Mouse (Mus musculus) forebrain, embryonic 11.5 days (tissue): ENCODE results near the gene Opn3. TPM values are rescaled to one million over a fixed set of nuclear protein-coding genes. Genes with fewer than 3 reads are reported as not detected.

Source experiments
- ATAC-seq: fragments of 200-750 bp; cut with Nextera tagmentation; replicated peaks from 2 replicates; pipeline ENCODE4 v1.8.0; 2017; ENCODE audit warnings: moderate TSS enrichment; ENCODE audit not compliant: low FRiP score
- DNase-seq: peaks from one replicate; pipeline ENCODE4 v3.0.0-alpha.2; 2017; ENCODE audit warnings: low spot score
- H3K27ac ChIP-seq: fragments of 300-500 bp; sonication (generic); 2 replicates; pipeline ENCODE4 v1.5.1; 2014; ENCODE audit warnings: low read depth, low read length
- H3K27me3 ChIP-seq: fragments of 300-500 bp; sonication (generic); 2 replicates; pipeline ENCODE4 v1.6.1; 2014; ENCODE audit warnings: mild to moderate bottlenecking, low read length, mixed read lengths; ENCODE audit not compliant: control insufficient read depth, insufficient read depth
- H3K36me3 ChIP-seq: fragments of 300-500 bp; sonication (generic); 2 replicates; pipeline ENCODE4 v1.6.1; 2014; ENCODE audit warnings: mild to moderate bottlenecking, low read length, moderate library complexity, mixed read lengths; ENCODE audit not compliant: control insufficient read depth, insufficient read depth
- H3K4me1 ChIP-seq: fragments of 300-500 bp; sonication (generic); replicated peaks from 2 replicates; pipeline ENCODE4 v1.6.1; 2014; ENCODE audit warnings: low read length, mixed read lengths; ENCODE audit not compliant: control insufficient read depth, insufficient read depth
- H3K4me2 ChIP-seq: fragments of 300-500 bp; sonication (generic); 2 replicates; pipeline ENCODE4 v1.6.1; 2014; ENCODE audit warnings: low read depth, mild to moderate bottlenecking, low read length, moderate library complexity, mixed read lengths; ENCODE audit not compliant: severe bottlenecking
- H3K4me3 ChIP-seq: fragments of 300-500 bp; sonication (generic); 2 replicates; pipeline ENCODE4 v1.5.1; 2014; ENCODE audit warnings: low read depth, low read length
- H3K9ac ChIP-seq: fragments of 300-500 bp; sonication (generic); 2 replicates; pipeline ENCODE4 v1.6.1; 2014; ENCODE audit warnings: low read length
- H3K9me3 ChIP-seq: fragments of 300-500 bp; sonication (generic); 2 replicates; pipeline ENCODE4 v1.6.1; 2016; ENCODE audit warnings: low read length, mixed read lengths; ENCODE audit not compliant: control insufficient read depth
- WGBS: fragments of 180-500 bp; shearing (Covaris S2); extraction: QIAGEN DNeasy Blood & Tissue Kit; methylation state at CpG from one replicate; pipeline ENCODE4 v1.1.7; 2014; 5-methylcytosine and 5-hydroxymethylcytosine counted together
- polyA plus RNA-seq: library from polyadenylated mRNA; unstranded; fragments of >200 nt; fragmentation: Nextera tagmentation; extraction: Ambion mirVana; gene quantifications from 2 replicates; pipeline ENCODE4 v1.2.1, GENCODE M21; 2014

Gene Opn3
- polyA plus RNA-seq, 1 experiment from 2014 or later = 11.5 TPM

DNA sequence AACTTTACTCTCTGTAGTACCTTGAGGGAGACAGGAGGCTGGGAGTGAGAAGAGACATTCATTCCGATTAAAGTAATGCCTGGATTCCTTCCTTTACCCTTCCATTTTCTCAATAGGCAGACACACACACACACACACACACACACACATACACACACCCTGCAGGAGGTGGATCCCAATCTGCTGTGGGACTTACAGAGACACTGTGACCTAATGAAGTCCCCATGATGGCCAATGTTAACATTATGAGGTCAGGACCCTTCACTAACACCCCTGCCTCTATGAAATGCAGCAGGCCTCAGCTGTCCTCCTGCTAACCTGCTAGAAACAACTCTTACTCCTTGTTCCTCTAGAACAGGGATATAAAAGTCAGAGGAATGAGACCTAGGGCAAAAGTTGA is 5.7 kb upstream of the Opn3 start, which contains the start of gene Wdr64:
TSS of gene Wdr64 (plus strand) at position 301 of the 400 bp plus-strand sequence.
- H3K27me3 ChIP-seq = no peaks in the 10 kb centered on the region
- ATAC-seq (no peak), DNase-seq (no peak)
- no peak within 1 kb of the TSS for H3K9ac ChIP-seq
- H3K27ac ChIP-seq = no peak within 1 kb of the TSS
- H3K36me3 ChIP-seq = no peaks in the 10 kb centered on the region
- H3K9me3 ChIP-seq = no peaks in the 10 kb centered on the region
- no peak within 1 kb of the TSS for H3K4me3 ChIP-seq
- no peak within 1 kb of the TSS for H3K4me2 ChIP-seq
- no peaks in the 10 kb centered on the region; the same call in 1 of the 2 replicates for H3K4me1 ChIP-seq
- WGBS = 74% methylated on average over 1 of the region's 1 CpGs

DNA sequence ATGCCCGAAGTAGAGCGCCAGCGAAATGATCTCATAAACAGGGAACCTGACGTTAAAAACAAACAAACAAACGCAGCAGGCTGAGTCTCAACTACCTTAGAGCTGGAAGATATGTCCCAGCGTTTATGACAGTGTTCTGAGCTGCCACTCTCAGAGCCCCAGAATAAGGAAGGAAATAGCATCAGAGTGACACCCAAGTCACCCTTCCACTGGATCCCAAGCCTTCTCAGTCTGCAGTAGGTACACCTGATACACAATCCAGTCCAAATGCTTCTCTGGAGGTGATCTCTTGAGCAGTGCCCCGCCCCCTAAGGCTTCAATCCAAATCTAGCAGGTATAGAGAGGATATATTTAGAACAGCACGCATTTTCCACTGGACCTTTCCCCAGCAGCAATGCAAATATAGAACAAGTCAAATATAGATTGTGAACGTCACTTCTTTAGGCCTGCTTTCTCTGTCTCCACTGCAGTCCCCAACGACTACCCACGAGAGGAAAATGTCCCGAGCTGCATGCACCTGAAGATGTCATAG is 919 bp upstream of the Opn3 start:
- no peaks in the 10 kb centered on the region for H3K36me3 ChIP-seq
- H3K4me3 ChIP-seq = peak overlapping the region; percentile 74
- DNase-seq = no peak
- peaks cover 6% of the 10 kb centered on the region; the same call in 1 of the 2 replicates for H3K4me1 ChIP-seq
- no peaks in the 10 kb centered on the region for H3K27me3 ChIP-seq
- peak overlapping the region; percentile 47 for H3K4me2 ChIP-seq
- WGBS = 52% methylated on average over 12 of the region's 12 CpGs
- H3K27ac ChIP-seq = no peak overlapping the region
- H3K9ac ChIP-seq = no peak overlapping the region
- no peaks in the 10 kb centered on the region for H3K9me3 ChIP-seq
- ATAC-seq = peak; percentile 0; the same call in 1 of the 2 replicates

DNA sequence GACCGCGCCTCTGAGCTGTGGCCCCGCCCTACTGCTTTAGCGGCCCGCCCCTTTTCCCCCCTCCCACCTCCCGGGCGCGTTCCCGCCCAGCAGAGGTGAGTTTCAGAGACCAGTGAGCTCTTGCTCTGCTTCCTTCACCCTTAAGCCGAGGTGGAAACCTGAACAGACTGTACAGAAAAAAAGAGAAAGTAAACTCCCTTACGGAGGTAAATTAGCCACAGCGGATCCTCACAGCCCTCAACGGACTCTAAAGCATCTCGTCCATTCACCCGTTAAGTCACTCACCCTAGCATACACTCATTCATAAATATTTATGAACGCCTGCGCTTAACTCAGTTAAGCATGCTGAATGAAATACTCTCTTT is 403 bp upstream of the Opn3 start:
- under 1% methylated on average over 17 of the region's 17 CpGs for WGBS
- Histone ChIP-seq H3K9me3 (no peaks in the 10 kb centered on the region), H3K4me3 (peak overlapping the region; percentile 74), H3K27ac (no peak overlapping the region), H3K36me3 (no peaks in the 10 kb centered on the region), H3K4me1 (peaks cover 6% of the 10 kb centered on the region; the same call in 1 of the 2 replicates), H3K4me2 (peak overlapping the region; percentile 47), H3K9ac (peak overlapping the region; percentile 41; the same call in 1 of the 2 replicates), H3K27me3 (no peaks in the 10 kb centered on the region)
- DNase-seq = no peak
- no peak for ATAC-seq

DNA sequence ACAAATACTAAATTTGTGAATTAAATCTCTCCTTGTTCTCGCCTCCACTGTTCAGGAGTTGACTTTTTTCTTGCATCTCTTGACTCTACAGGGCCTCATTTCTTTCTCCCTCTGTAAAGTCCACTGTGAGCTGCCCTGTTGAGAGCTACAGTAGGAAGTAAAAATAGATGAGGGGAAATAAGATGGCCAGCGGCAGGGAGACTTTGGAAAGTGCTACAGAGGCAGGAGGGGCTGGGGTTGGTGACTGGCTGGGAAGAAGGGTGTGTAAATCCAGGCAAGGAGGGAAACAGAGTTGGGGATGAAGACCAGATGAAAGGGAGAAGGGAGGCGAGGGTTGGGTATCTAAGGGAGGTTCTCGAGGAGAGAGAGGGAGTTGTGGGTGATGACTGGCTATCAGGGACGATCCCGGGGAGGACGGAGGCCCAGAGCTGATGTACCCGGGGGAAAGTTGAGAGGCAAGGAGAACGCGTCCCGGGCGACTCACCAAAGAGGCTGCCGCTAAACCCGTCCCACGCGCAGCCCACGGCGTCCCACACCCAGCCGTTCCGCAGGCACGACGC is 810 bp downstream of the Opn3 start:
- no peak for DNase-seq
- Histone ChIP-seq H3K27ac (peak overlapping the region; percentile 66), H3K4me2 (peak overlapping the region; percentile 73), H3K9me3 (no peaks in the 10 kb centered on the region), H3K4me1 (peaks cover 6% of the 10 kb centered on the region; the same call in 1 of the 2 replicates), H3K27me3 (no peaks in the 10 kb centered on the region), H3K4me3 (peak overlapping the region; percentile 74), H3K36me3 (peaks cover 4% of the 10 kb centered on the region; the same call in 1 of the 2 replicates), H3K9ac (peak overlapping the region; percentile 90)
- no peak for ATAC-seq
- under 1% methylated on average over 22 of the region's 22 CpGs for WGBS

DNA sequence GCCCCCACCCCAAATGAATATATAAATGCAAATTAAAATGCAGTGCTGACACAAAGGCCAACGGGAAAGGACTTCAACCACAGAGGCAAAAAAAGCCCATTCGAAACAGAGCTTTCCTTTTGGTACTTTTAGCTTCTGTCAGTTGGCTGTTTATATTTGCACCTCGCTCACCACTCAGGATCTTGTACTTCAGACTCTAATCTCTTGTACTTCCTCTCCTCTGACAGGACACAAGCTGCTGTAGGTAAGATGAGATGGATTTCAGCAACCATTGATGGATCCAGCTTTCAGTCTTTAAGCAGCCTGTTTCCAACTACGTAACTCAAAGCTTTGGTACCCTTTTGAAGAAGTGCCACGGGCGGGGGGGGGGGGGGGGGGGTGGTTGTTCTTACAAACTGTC is 11.6 kb downstream of the Opn3 start:
- DNase-seq = no peak
- H3K9me3 ChIP-seq = no peaks in the 10 kb centered on the region
- ATAC-seq = no peak
- no peaks in the 10 kb centered on the region for H3K4me1 ChIP-seq
- no peak overlapping the region for H3K4me2 ChIP-seq
- H3K9ac ChIP-seq = no peak overlapping the region
- H3K27ac ChIP-seq = no peak overlapping the region
- H3K36me3 ChIP-seq = no peaks in the 10 kb centered on the region
- 87% methylated on average over 6 of the region's 6 CpGs for WGBS
- H3K27me3 ChIP-seq = no peaks in the 10 kb centered on the region
- no peak overlapping the region for H3K4me3 ChIP-seq

DNA sequence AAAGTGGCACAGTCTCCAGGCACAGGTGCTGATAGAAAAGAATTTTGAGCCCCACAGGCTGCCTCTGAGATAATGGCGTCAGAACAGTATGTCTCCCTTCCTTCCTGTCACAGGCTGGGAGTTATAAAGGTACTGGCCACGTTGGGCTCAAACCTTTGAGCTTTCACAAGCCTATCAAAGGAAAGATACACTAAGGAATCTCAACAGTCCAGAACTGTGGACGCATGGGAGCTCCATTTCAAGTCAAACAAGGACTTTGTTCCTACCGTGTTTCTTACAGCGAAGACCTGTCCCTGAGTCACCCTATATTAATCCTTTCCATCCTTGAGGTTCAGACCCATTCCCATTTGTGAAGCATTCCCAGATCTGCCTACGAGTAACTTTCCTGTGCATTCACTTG is 15.1 kb downstream of the Opn3 start:
- WGBS = 86% methylated on average over 6 of the region's 6 CpGs
- H3K27me3 ChIP-seq = no peaks in the 10 kb centered on the region
- H3K4me1 ChIP-seq = no peaks in the 10 kb centered on the region
- no peaks in the 10 kb centered on the region for H3K36me3 ChIP-seq
- no peak overlapping the region for H3K4me2 ChIP-seq
- DNase-seq (no peak), ATAC-seq (no peak)
- H3K9ac ChIP-seq = no peak overlapping the region
- no peak overlapping the region for H3K4me3 ChIP-seq
- H3K9me3 ChIP-seq = no peaks in the 10 kb centered on the region
- no peak overlapping the region for H3K27ac ChIP-seq

DNA sequence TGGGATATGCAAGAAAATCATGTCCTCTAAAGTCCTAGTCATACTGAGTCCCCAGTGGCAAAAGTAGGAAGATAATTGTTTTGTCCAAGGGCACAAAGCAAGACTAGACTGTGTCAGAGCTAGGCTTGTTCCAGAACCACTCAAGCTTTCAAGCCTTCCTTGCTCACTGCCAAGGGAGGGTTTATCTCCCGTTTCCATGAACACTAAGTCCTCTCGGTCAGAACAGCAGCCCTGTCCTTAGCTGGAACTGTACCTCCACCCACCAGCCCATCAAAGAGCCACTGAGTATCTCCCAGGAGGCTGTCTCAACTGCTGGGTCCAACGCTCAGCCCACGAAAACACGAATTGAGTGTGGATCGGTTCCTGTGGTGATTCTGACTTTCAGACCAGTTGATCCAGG is 17.5 kb downstream of the Opn3 start:
- DNase-seq (no peak), ATAC-seq (no peak)
- no peak overlapping the region for H3K27ac ChIP-seq
- no peaks in the 10 kb centered on the region for H3K36me3 ChIP-seq
- H3K9ac ChIP-seq = no peak overlapping the region
- no peaks in the 10 kb centered on the region for H3K27me3 ChIP-seq
- H3K4me3 ChIP-seq = no peak overlapping the region
- H3K4me1 ChIP-seq = no peaks in the 10 kb centered on the region; the same call in 1 of the 2 replicates
- no peak overlapping the region for H3K4me2 ChIP-seq
- H3K9me3 ChIP-seq = no peaks in the 10 kb centered on the region
- 89% methylated on average over 6 of the region's 6 CpGs for WGBS

DNA sequence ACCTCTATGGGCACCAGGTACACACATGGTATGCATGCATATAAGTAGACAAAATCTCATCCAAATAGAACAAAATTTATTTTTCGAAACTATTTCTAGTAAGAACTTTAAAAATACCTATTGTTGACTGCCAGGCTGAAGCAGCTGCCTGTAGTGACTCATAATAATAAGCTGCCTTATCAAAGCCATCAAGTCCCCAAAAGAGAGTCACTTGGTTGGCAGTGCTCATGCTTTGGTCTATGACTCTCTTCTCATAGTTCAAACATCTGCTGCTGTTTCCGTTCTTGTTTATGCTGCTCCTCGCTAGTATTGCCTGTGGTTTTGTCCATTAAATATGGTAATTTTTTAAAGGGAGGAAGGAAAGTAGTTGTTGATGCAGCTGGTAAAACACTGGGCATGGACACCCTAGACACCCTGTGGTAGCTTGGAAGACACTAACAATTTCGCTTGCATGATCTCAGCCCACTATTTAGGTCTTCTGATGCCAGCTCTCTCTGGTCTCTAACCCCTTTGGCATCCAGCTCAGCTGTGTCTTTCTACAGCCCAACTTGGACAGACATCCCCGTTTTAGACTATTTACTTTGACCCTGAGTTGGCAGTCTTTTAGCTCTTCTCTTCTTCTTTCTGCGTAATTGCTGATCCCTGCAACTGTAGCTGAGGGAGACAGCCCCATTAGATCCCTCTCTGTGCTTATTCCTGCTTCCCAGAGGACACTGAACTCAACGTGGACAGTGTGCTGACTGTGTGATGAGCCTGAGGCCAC is 18.8 kb downstream of the Opn3 start:
- H3K27me3 ChIP-seq = no peaks in the 10 kb centered on the region
- H3K27ac ChIP-seq = no peak overlapping the region
- H3K9me3 ChIP-seq = no peaks in the 10 kb centered on the region
- ATAC-seq (no peak), DNase-seq (no peak)
- no peak overlapping the region for H3K4me3 ChIP-seq
- no peaks in the 10 kb centered on the region for H3K36me3 ChIP-seq
- H3K4me1 ChIP-seq = no peaks in the 10 kb centered on the region; the same call in 1 of the 2 replicates
- H3K4me2 ChIP-seq = no peak overlapping the region
- 89% methylated on average over 7 of the region's 7 CpGs for WGBS
- H3K9ac ChIP-seq = no peak overlapping the region
